Mouse (Mus musculus) layer of hippocampus, adult 2 months (tissue): ENCODE measurements around the gene Hacl1. TPM values are rescaled to one million over a fixed set of nuclear protein-coding genes. Genes with fewer than 3 reads are reported as not detected.

Experiments
- DNase-seq, 2 experiments: peaks; one replicate each; pipeline ENCODE4 v3.0.0; 2022; ENCODE audit warnings: low spot score in 2 of 2
- H3K27ac ChIP-seq: fragments of 200-600 bp; 2 replicates; pipeline ENCODE4 v1.8.1; 2022
- H3K4me3 ChIP-seq: fragments of 200-600 bp; 2 replicates; pipeline ENCODE4 v1.8.1; 2022; ENCODE audit warnings: mild to moderate bottlenecking
- CTCF ChIP-seq: fragments of 200-600 bp; conservative IDR thresholded peaks from 2 replicates; pipeline ENCODE4 v1.8.1; 2022; ENCODE audit warnings: antibody characterized with exemption, mild to moderate bottlenecking, moderate library complexity
- long read RNA-seq, 2 experiments: library from polyadenylated mRNA; stranded (forward); transcript quantifications; one replicate each; pipeline ENCODE4 v2.0.0; 2021; ENCODE audit warnings: borderline mapping rate in 2 of 2
- total RNA-seq, 2 experiments: library from RNA; stranded (reverse); gene quantifications; 2 replicates each; pipeline ENCODE4 v1.2.3; 2021

Gene Hacl1
- 1 to 10 TPM; 7.0 to 9.4 TPM for total RNA-seq
- long read RNA-seq, experiment 1, partial matches to known transcripts: 0 of 4 reads
- long read RNA-seq, experiment 1, other reads (novel, unspliced or antisense): 0 of 4 reads
- long read RNA-seq, experiment 2, transcript Hacl1-201 (17 exons, 2,644 nt): major isoform, 8 of 8 reads
- long read RNA-seq, experiment 2, partial matches to known transcripts: 0 of 8 reads
- long read RNA-seq, experiment 2, other reads (novel, unspliced or antisense): 0 of 8 reads

DNA sequence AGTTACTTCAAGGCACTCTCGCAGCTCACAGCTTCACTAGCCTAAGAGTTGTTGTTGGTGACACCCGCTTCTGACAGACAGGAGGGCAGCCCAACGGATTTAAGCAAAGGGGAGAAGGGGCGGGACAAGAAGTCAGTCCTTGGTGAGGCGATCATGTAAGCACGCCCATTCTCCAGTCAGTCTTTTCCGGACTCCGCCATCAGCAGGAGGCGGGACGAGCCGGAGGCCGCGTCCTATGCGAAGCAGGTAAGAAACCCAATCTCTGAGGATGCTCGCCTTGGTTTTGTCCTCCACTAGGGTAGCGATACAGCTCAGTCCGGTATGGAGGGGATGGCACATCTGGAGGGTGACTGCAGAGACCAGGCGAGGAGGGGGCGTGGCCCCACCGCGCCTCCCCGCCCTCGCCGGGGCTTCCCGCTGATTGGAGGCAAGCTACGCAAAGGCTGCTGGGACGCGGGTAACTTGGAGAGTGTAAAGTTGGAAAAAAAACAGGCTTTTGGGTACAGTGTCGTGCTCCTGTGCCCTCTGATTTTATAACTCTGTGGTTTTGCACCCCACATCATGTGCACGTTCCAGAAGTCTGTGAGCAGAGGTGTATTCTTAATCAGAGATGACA, at the start of gene Hacl1, which contains the start of gene Btd:
TSS of gene Hacl1 (minus strand) at position 397 of the 616 bp plus-strand sequence.
TSS of gene Btd (plus strand) at position 139 of the 616 bp plus-strand sequence.
- peak within 1 kb of the TSS; percentile 87 for H3K27ac ChIP-seq
- 0 out of 2 replicates have a peak, but pooled peaks have one; percentile 4 for TF ChIP-seq CTCF
- peak within 1 kb of the TSS; percentile 71 for H3K4me3 ChIP-seq
- DNase-seq: peak; percentile 78 to 93

DNA sequence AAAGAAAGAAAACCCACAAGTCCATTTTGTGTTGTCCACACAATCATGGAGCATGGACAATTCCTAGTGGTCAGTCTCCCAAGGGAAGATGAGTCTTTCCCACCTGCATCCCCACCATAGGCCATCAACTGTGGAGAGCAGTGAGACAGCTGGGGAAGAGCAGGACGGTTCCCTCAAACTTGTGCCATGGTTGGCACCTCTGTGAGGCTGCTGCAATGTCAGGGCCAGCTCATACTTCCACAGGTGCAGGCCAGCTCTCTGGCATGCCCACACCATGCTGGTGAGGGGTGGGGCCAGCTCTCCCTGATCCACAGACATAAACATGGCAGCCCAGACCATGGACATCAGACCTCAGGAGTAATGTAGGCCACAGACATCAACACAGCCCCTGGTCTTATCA, 45.1 kb upstream of the Hacl1 start:
- TF ChIP-seq CTCF: no peak
- no peak overlapping the region for H3K27ac ChIP-seq
- DNase-seq: no peak
- no peak overlapping the region for H3K4me3 ChIP-seq

DNA sequence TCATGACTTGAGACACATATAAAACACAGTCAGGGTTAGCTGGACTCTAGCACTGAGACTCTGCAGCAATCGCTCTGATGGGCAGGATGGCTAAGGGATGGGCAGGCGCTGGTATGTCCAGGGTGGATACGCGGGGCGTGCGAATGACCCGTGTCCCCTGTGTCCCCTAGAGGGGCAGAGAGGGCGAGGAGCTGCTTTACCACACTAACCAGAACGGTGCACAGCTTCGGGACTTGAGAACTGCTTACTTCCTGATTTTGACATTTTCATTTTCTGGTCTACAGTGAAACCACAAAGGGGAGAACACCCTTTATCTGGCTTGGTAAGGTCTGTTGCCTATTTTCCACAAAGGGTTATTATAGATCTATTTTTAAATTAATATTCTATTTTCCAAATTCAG, 44.6 kb upstream of the Hacl1 start:
- H3K27ac ChIP-seq: no peak overlapping the region
- no peak for TF ChIP-seq CTCF
- H3K4me3 ChIP-seq: no peak overlapping the region
- no peak for DNase-seq

DNA sequence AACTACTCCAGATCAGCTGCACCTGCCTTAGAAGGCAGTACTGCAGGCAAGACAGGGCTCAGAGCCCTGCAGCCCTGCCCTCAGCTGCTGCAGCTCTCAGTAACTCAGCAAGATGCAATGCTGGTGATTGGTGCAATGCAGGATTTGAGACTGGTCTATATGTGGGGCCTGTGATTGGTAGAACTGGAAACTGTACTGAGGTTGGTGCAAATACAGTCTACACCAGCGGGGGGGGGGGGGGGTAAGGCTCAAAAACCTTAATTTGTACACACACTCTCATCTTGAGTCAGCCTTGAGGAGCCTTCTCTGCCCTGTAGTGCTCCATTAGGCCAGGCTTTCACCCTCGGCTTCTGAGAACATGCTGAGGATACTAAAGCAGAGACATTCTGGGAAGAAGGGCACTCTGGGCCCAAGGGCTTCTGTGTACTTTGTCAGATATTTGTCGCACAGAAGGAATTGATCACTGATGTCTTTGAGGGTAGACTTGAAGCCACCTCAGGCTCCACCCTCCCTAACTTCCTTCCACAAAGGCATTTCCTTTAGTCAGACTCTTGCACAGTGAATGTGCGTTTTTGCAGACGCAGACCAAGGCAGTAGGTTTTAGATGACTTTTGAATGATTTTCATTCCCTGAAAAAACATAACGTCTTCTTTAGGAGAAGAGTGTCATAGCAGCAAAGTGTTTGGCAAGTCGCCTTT, 43.4 kb upstream of the Hacl1 start:
- TF ChIP-seq CTCF: no peak
- DNase-seq: no peak
- Histone ChIP-seq H3K27ac (no peak overlapping the region), H3K4me3 (no peak overlapping the region)

DNA sequence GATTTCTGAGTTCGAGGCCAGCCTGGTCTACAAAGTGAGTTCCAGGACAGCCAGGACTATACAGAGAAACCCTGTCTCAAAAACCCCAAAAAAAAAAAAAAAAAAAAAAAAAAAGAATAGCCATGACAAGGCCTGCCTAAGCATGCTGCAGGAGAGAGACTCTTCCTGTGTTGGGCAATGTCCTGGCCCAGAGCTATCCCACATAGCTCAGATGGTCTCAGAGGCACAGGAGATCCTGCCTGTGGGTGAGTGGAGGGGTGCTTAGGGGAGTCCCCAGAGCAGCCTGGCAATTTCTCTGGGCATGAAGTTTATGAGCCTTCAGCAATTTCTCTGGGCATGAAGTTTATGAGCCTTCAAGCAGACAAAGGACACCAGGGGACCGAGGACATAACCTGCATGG, 42.5 kb upstream of the Hacl1 start:
- no peak for DNase-seq
- no peak overlapping the region for H3K4me3 ChIP-seq
- H3K27ac ChIP-seq: no peak overlapping the region
- no peak for TF ChIP-seq CTCF

DNA sequence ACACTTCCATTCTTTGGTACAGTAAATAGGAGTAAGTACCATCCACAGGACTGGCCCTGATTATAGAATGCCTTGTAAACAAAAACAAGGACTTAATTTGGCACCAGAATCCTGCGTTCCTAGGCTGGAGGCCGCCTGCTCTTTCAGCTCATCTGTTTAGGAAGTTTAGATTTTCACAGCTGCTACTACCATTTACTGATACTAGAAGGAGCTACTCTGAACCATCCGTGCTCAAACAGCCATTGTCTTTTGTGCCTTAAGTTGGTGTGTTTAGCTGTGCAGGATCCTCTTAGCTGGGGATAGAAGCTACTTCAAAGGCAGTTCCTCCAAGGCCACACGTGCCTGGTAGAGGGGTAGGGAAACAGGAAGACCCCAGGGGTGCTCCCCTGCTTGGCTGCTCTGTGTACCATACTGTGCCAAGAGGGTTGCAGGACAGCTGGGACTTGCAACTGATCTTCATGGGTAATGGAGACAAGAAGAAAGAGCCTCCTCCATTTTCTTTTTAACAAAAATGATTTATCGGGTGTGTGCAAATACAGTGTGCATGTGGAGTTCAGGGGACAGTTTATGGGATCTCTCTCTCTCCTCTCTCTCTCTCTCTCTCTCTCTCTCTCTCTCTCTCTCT, 41.0 kb upstream of the Hacl1 start:
- H3K4me3 ChIP-seq: no peak overlapping the region
- DNase-seq: no peak
- no peak for TF ChIP-seq CTCF
- peak overlapping the region; percentile 65 for H3K27ac ChIP-seq

DNA sequence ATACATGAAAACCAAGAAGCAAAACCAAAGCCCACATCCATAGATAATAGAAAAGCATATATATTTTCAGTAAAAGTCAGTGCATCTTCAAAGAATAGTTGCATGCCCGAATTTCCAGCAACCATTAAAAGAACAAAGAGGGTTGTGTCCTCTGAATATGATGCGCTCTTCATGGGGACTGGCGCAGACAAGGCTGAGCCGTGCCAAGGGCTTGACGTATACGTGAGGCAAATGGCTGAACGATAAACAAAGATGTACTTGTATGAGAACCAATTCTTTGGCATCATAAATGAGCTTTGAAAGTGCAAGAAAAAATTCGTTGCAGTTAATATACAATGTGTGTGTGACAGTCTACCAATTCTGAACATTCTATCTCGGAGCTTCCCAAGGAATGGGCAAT, 40.2 kb upstream of the Hacl1 start:
- TF ChIP-seq CTCF: no peak
- Histone ChIP-seq H3K27ac (peak overlapping the region; percentile 65), H3K4me3 (no peak overlapping the region)
- no peak for DNase-seq

DNA sequence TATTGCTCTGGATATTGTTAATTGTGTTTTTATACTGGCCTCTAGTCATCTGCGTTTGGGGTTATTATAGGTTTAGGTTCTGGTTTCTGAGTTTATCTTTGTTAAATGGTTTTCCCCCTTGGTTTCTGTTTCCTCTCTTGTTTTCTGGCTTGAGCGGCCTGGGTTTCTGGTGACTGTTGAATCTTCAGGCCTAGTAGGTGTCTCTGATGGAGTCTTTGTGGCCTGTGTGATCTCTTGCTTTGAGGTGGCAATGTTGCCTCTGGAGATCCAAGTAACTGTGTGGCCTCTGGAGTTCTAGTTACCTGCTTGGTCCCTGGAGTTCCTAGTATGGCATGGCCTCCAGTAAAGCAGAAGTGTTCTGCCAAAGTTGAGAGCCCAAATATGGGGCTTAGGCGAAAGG, 39.6 kb upstream of the Hacl1 start:
- peak overlapping the region; percentile 65; the same call in 1 of the 2 replicates for H3K27ac ChIP-seq
- H3K4me3 ChIP-seq: no peak overlapping the region
- no peak for TF ChIP-seq CTCF
- DNase-seq: no peak

DNA sequence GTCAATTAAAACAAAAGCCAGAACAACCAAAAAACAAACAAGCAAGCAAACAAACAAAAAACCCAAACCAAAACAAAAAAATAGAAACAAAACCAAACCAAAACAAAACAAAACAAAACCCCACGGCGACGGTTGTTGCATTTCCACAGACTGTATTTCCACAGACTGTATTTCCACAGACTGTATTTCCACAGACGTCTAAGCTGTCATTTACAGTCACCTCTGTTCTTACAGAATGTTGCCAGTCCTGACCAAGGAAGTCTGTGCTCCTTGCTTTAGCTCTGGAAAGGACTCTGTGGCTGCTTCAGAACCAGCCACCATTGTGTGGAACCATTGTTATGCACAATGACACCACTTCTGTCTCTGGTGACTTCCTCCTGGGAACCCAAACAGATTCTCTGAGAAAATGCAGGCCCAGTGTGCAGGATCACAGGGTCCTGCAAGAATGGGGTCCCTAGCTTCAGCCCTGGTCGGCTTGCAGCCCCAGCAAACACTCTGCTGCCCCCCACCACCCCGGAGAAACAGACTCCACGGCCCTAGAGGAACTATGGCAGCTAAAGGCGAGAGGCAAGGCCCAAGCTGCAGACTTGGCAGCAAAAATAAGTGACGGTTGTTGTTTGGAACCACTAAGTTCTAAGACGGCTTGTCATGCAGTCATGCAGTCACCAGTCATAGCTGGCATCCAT, 30.7 kb upstream of the Hacl1 start:
- H3K27ac ChIP-seq: peak overlapping the region; percentile 15; the same call in 1 of the 2 replicates
- no peak for DNase-seq
- no peak overlapping the region for H3K4me3 ChIP-seq
- no peak for TF ChIP-seq CTCF

DNA sequence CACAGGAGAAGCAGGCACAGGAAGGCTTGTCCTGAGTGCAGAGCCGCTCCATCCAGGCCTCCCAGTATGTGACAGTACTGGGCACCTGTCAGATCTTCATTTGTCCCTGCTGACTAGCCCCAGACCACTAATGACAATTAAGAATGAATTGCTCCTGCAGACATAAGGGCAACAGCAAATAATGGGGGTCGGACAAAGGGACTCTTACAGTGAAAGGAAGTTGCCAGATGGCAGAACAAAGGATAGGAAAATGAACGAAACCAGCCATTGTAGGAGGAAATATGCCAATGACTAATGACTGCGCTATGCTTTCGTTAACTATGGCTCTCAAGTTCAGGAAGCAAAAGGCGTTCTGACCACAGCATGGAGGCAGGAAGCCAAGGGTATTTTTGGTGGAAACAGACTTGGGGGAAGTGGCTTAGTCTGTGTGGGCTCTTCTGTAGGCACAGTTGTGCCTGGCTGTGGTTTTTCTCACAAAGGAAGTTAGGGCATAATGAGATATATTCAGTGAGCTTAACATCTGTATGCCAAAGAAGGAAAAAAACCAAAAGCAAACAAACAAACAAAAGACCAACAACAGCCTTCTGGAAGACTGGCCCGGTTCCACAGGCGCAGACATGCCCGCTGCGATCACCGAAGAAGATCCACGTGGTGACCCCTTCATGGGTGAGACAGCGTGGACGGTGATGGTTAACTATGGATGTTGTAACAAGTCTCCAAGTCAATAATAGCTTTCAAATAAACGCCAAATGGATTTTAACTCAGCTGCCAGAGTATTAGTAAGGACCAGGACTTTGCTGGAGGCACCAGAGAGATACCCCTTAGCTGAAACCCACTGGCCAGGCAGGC, 28.8 kb upstream of the Hacl1 start:
- DNase-seq: no peak
- peak overlapping the region; percentile 93 for H3K27ac ChIP-seq
- no peak for TF ChIP-seq CTCF
- H3K4me3 ChIP-seq: peak overlapping the region; percentile 36

DNA sequence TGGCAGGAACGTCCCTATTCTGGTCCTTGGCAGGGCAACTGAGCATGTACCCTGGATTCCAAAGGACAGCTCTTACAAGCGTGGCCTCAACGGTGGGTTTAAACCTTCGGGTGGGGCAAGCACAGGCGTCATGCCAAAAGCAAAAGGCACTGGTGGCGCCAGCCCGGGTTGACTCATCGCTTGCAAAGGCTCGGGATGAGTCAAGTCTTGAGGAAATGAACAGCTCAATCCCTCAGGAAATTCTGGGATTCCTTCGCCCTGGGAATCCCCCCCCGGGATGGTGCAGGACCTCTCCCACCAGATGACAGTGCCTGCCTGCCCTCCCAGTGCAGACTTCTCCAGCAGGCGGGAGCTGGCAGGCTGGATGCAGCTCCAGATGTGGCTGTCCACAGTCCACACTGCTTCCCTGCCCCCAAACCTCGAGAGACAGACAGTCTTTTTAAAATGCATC, 28.1 kb upstream of the Hacl1 start:
- TF ChIP-seq CTCF: no peak
- Histone ChIP-seq H3K4me3 (peak overlapping the region; percentile 36), H3K27ac (peak overlapping the region; percentile 93)
- DNase-seq: peak; percentile 27 to 47

DNA sequence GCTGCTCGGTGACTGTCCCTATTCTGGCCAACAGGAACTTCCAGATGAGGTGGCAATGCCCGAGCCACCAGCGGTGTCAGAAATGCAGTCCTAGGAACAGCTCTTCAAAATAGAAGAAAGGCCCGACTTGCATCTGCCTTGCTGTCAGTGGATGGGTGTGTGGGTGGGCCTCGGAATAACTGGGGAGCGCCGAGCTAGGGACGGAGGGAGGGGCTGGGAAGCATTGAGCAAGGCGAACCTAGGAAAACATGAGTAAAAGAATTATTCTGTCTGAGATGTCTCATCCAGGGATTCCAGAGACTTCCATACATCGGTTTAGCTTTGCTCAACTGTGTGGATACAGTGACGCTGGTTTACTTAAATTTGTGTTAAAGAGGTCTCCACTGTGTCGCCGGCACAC, 27.2 kb upstream of the Hacl1 start:
- TF ChIP-seq CTCF: no peak
- H3K27ac ChIP-seq: peak overlapping the region; percentile 93
- DNase-seq: peak in 1 of 2 experiments; percentile 17
- no peak overlapping the region; the same call in 1 of the 2 replicates for H3K4me3 ChIP-seq
